Mouse (Mus musculus) CH12.LX (cell line): ENCODE measurements around the gene Tph2. TPM values are rescaled to one million over a fixed set of nuclear protein-coding genes. Genes with fewer than 3 reads are reported as not detected.

Experiments
- DNase-seq: peaks from one replicate; pipeline ENCODE4 v3.0.0-alpha.2; 2013; ENCODE audit errors: extremely low read depth
- H3K27ac ChIP-seq: 2 replicates; pipeline ENCODE4 v1.5.1; 2012; ENCODE audit warnings: low read depth, mild to moderate bottlenecking, control low read depth, moderate library complexity; ENCODE audit not compliant: insufficient read depth
- H3K27me3 ChIP-seq: replicated peaks from 2 replicates; pipeline ENCODE3; 2012; ENCODE audit warnings: inconsistent platforms
- H3K36me3 ChIP-seq, 2 experiments: replicated peaks in 1 of 2; 2 replicates each; pipeline versions ENCODE3 to v1.6.1; 2012; ENCODE audit warnings: inconsistent platforms in 1 of 2, low read length in 1 of 2, mild to moderate bottlenecking in 1 of 2, mixed read lengths in 1 of 2, moderate library complexity in 1 of 2; ENCODE audit not compliant: control insufficient read depth in 1 of 2, insufficient read depth in 1 of 2
- H3K4me1 ChIP-seq, 2 experiments: 2 replicates each; pipeline ENCODE4 v1.6.1; 2012; ENCODE audit warnings: inconsistent platforms in 1 of 2, moderate library complexity in 1 of 2; ENCODE audit not compliant: insufficient read depth in 2 of 2, control insufficient read depth in 1 of 2
- H3K4me2 ChIP-seq: 2 replicates; pipeline ENCODE4 v1.6.1; 2012; ENCODE audit warnings: low read depth, mild to moderate bottlenecking, control low read depth; ENCODE audit not compliant: poor library complexity, insufficient read depth, severe bottlenecking
- H3K4me3 ChIP-seq, 3 experiments: fragments of 150-350 bp in 1 of 3; sonication (generic) in 1 of 3; replicated peaks in 1 of 3; 2 replicates each; pipeline versions ENCODE3 to v1.5.1; 2011 to 2012; ENCODE audit warnings: low read depth in 2 of 3, low read length in 2 of 3, mild to moderate bottlenecking in 2 of 3, moderate library complexity in 2 of 3, control low read depth in 1 of 3, improper control_type of control experiment in 1 of 3, inconsistent platforms in 1 of 3, mixed read lengths in 1 of 3; ENCODE audit not compliant: poor library complexity in 1 of 3
- H3K79me2 ChIP-seq: replicated peaks from 2 replicates; pipeline ENCODE4 v1.6.1; 2012; ENCODE audit warnings: mild to moderate bottlenecking, moderate library complexity; ENCODE audit not compliant: control insufficient read depth, poor library complexity, insufficient read depth, severe bottlenecking; ENCODE audit errors: extremely low read depth
- H3K9ac ChIP-seq: 2 replicates; pipeline ENCODE4 v1.6.1; 2012; ENCODE audit warnings: low read depth, mild to moderate bottlenecking, control low read depth, moderate library complexity; ENCODE audit not compliant: insufficient read depth
- H3K9me3 ChIP-seq: replicated peaks from 2 replicates; pipeline ENCODE3; 2012; ENCODE audit warnings: low read length, inconsistent platforms, mixed read lengths
- CHD1 ChIP-seq: IDR thresholded peaks from 2 replicates; pipeline ENCODE4 v1.6.1; 2012; ENCODE audit warnings: low read depth, low read length, improper control_type of control experiment, inconsistent platforms
- CTCF ChIP-seq, 2 experiments: IDR thresholded peaks in 1 of 2; conservative IDR thresholded peaks in 1 of 2; 2 replicates each; pipeline ENCODE4 v1.5.1; 2011 to 2012; ENCODE audit warnings: low read depth in 2 of 2, low read length in 2 of 2, improper control_type of control experiment in 1 of 2, inconsistent platforms in 1 of 2, mild to moderate bottlenecking in 1 of 2, moderate library complexity in 1 of 2
- ETS1 ChIP-seq: conservative IDR thresholded peaks from 2 replicates; pipeline ENCODE4 v1.6.1; 2012; ENCODE audit warnings: low read depth, mild to moderate bottlenecking, inconsistent platforms, low read length, improper control_type of control experiment, moderate library complexity
- GABPA ChIP-seq: IDR thresholded peaks from 2 replicates; pipeline ENCODE4 v1.6.1; 2012; ENCODE audit warnings: low read depth, low read length, improper control_type of control experiment, inconsistent platforms; ENCODE audit not compliant: insufficient replicate concordance
- HCFC1 ChIP-seq: IDR thresholded peaks from 2 replicates; pipeline ENCODE4 v1.6.1; 2012; ENCODE audit warnings: low read depth, mild to moderate bottlenecking, inconsistent platforms, low read length, improper control_type of control experiment
- IRF4 ChIP-seq: IDR thresholded peaks from 2 replicates; pipeline ENCODE4 v1.6.1; 2014; ENCODE audit warnings: low read depth, mild to moderate bottlenecking, inconsistent platforms, low read length, improper control_type of control experiment
- JUND ChIP-seq: conservative IDR thresholded peaks from 2 replicates; pipeline ENCODE4 v1.6.1; 2011; ENCODE audit warnings: low read depth, low read length, improper control_type of control experiment
- KAT2A ChIP-seq: IDR thresholded peaks from 2 replicates; pipeline ENCODE4 v1.6.1; 2012; ENCODE audit warnings: low read length, improper control_type of control experiment, inconsistent platforms; ENCODE audit not compliant: insufficient replicate concordance
- MAX ChIP-seq: IDR thresholded peaks from 2 replicates; pipeline ENCODE4 v1.6.1; 2011; ENCODE audit warnings: low read length, improper control_type of control experiment
- MXI1 ChIP-seq: IDR thresholded peaks from 2 replicates; pipeline ENCODE4 v1.6.1; 2011; ENCODE audit warnings: mild to moderate bottlenecking, low read depth, low read length, improper control_type of control experiment
- MYC ChIP-seq: IDR thresholded peaks from 2 replicates; pipeline ENCODE4 v1.6.1; 2011; ENCODE audit warnings: low read depth, mild to moderate bottlenecking, improper control_type of control experiment, low read length
- PAX5 ChIP-seq: IDR thresholded peaks from 2 replicates; pipeline ENCODE4 v1.6.1; 2012; ENCODE audit warnings: low read length, inconsistent platforms, mixed read lengths
- POLR2A ChIP-seq: IDR thresholded peaks from 2 replicates; pipeline ENCODE4 v1.6.1; 2011; ENCODE audit warnings: low read depth, mild to moderate bottlenecking, improper control_type of control experiment, low read length
- POLR2AphosphoS2 ChIP-seq: IDR thresholded peaks from 2 replicates; pipeline ENCODE4 v1.6.1; 2011; ENCODE audit warnings: low read depth, low read length, improper control_type of control experiment
- RCOR1 ChIP-seq: conservative IDR thresholded peaks from 2 replicates; pipeline ENCODE4 v1.6.1; 2012; ENCODE audit warnings: low read depth, mild to moderate bottlenecking, inconsistent platforms, low read length, improper control_type of control experiment
- SIN3A ChIP-seq: IDR thresholded peaks from 2 replicates; pipeline ENCODE4 v1.6.1; 2012; ENCODE audit warnings: low read length, improper control_type of control experiment, inconsistent platforms
- TCF12 ChIP-seq: IDR thresholded peaks from 2 replicates; pipeline ENCODE4 v1.6.1; 2014; ENCODE audit warnings: low read depth, mild to moderate bottlenecking, inconsistent platforms, low read length, improper control_type of control experiment
- UBTF ChIP-seq: IDR thresholded peaks from 2 replicates; pipeline ENCODE4 v1.6.1; 2012; ENCODE audit warnings: low read depth, mild to moderate bottlenecking, inconsistent platforms, low read length, improper control_type of control experiment, moderate library complexity
- USF1 ChIP-seq: IDR thresholded peaks from 2 replicates; pipeline ENCODE4 v1.6.1; 2014; ENCODE audit warnings: low read depth, mild to moderate bottlenecking, inconsistent platforms, low read length, improper control_type of control experiment
- ZKSCAN1 ChIP-seq: IDR thresholded peaks from 2 replicates; pipeline ENCODE4 v1.6.1; 2012; ENCODE audit warnings: low read depth, inconsistent platforms, low read length, improper control_type of control experiment, borderline replicate concordance
- dilution Hi-C: fragments of 300-500 bp; cut with MboI; formaldehyde crosslinking; loops from 2 replicates; pipeline ENCODE4 v1.14.3; 2020; ENCODE audit warnings: low sequenced_read_pairs; ENCODE audit not compliant: extremely low pct_unique_long_range_greater_than_20kb, extremely low pct_ligation_motif_present
- in situ Hi-C: fragments of 300-500 bp; cut with MboI; formaldehyde crosslinking; loops from 3 replicates; pipeline ENCODE4 v1.14.3; 2019; ENCODE audit warnings: low sequenced_read_pairs, low pct_ligation_motif_present, low pct_unique_long_range_greater_than_20kb, mixed read lengths
- polyA plus RNA-seq: library from polyadenylated mRNA; unstranded; fragments of >175 nt; gene quantifications from 2 replicates; pipeline ENCODE4 v1.2.1, GENCODE M21; 2012; ENCODE audit warnings: low read depth; ENCODE audit not compliant: insufficient read length
- total RNA-seq, 2 experiments: library from RNA; depleted of rRNA; stranded (reverse); fragments of 300-350 nt in 1 of 2; fragments of >200 nt in 1 of 2; gene quantifications; 2 replicates each; pipeline ENCODE4 v1.2.3; 2012 to 2014

The Tph2 gene
- total and polyA plus RNA-seq, 3 experiments: 0.42 to 0.55 (median 0.54) TPM

- Histone ChIP-seq H3K9me3 (no peaks in the 10 kb centered on the region), H3K4me1 (no peaks in the 10 kb centered on the region), H3K4me3 (no peak overlapping the region), H3K27me3 (no peaks in the 10 kb centered on the region), H3K9ac (no peak overlapping the region), H3K36me3 (no peaks in the 10 kb centered on the region), H3K4me2 (no peak overlapping the region), H3K79me2 (no peaks in the 10 kb centered on the region), H3K27ac (no peak overlapping the region)
- in situ Hi-C loops: no loop called here
- no peak for DNase-seq
- dilution Hi-C loops: no loop called here
- TF ChIP-seq POLR2A: no peak
- TF ChIP-seq SIN3A: no peak
- no peak for TF ChIP-seq USF1
- TF ChIP-seq TCF12: no peak
- no peak for TF ChIP-seq GABPA
- TF ChIP-seq POLR2AphosphoS2: no peak
- TF ChIP-seq PAX5: no peak
These were observed 59.3 kb downstream of the Tph2 start for GRCm38 (mm10) chr10:115125550-115125949.

- H3K9ac ChIP-seq: no peak overlapping the region
These were observed 59.8 kb downstream of the Tph2 start for GRCm38 (mm10) chr10:115125027-115125426.

GRCm38 (mm10) chr10:115107666-115108540, 76.9 kb downstream of the Tph2 start:
- in situ Hi-C loops: no loop called here

More at GRCm38 (mm10) chr10:115125027-115125426, 59.8 kb downstream of the Tph2 start:
- Histone ChIP-seq H3K4me2 (no peak overlapping the region), H3K27ac (no peak overlapping the region), H3K4me1 (no peaks in the 10 kb centered on the region), H3K4me3 (no peak overlapping the region), H3K36me3 (no peaks in the 10 kb centered on the region), H3K9me3 (no peaks in the 10 kb centered on the region), H3K27me3 (no peaks in the 10 kb centered on the region), H3K79me2 (no peaks in the 10 kb centered on the region)
- in situ Hi-C loops (no loop called here), dilution Hi-C loops (no loop called here)
- DNase-seq: no peak
- TF ChIP-seq MAX (no peak), ZKSCAN1 (no peak), JUND (no peak), RCOR1 (no peak)

More at GRCm38 (mm10) chr10:115107666-115108540, 76.9 kb downstream of the Tph2 start:
- Histone ChIP-seq H3K4me2 (no peak overlapping the region), H3K9me3 (no peaks in the 10 kb centered on the region), H3K79me2 (no peaks in the 10 kb centered on the region), H3K9ac (no peak overlapping the region), H3K36me3 (no peaks in the 10 kb centered on the region), H3K27ac (no peak overlapping the region), H3K27me3 (no peaks in the 10 kb centered on the region), H3K4me3 (no peak overlapping the region), H3K4me1 (peaks cover 0 to 3% of the 10 kb centered on the region in 2 experiments; a peak in 1 of 4 replicates)
- TF ChIP-seq CTCF (conservative IDR thresholded peaks at IDR 0.05 in 1 of 2, IDR thresholded peaks at IDR 0.05 in 1 of 2; ENCODE audit: low read depth in 2 of 2, low read length in 2 of 2): no peak
- no peak for TF ChIP-seq KAT2A
- TF ChIP-seq ETS1: no peak
- no peak for TF ChIP-seq GABPA
- TF ChIP-seq IRF4: no peak
- TF ChIP-seq MYC: no peak
- TF ChIP-seq HCFC1: no peak
- TF ChIP-seq UBTF: no peak
- no peak for TF ChIP-seq MXI1
- TF ChIP-seq CHD1: no peak
- no peak for TF ChIP-seq RCOR1
- TF ChIP-seq POLR2A: no peak
- dilution Hi-C loops: no loop called here
- no peak for DNase-seq
